12 mouse cellular contexts compared by ENCODE assay signal in genomic region chr2:131846132-131846710, GRCm38 (mm10). TPM values are rescaled to one million over a fixed set of nuclear protein-coding genes. Genes with fewer than 3 reads are reported as not detected.
DNase-seq lines count a peak whose midpoint lies in the region; ATAC-seq and TF ChIP-seq lines count a peak whose summit lies in the region.
"Had no signal": no experiment of that assay in that cellular context is flagged by ENCODE, and none has a peak within 500 bp of the region (broad histone marks: within the 10 kb centered on the region; RNA-seq: fewer than 3 reads in every experiment).

No protein-coding gene starts in this region.

- no peaks in the 10 kb centered on the region for H3K36me3 ChIP-seq in heart, embryonic 11.5 days (ENCODE audit: control insufficient read depth, insufficient read depth, low read length)
- H3K36me3 ChIP-seq in heart, postnatal 0 days (replicated peaks; ENCODE audit: control insufficient read depth, insufficient read depth, low read length): no peaks in the 10 kb centered on the region

- DNase-seq in heart, adult 18-20 months: peak; percentile 22 to 49
- DNase-seq in R1 (ENCODE audit: low read depth, low spot score): peak; percentile 81
- DNase-seq in heart, postnatal 0 days (ENCODE audit: low spot score): peak; percentile 21
- peak; percentile 21 to 33 for DNase-seq in lung, postnatal 4 days
- no peak for DNase-seq in thymus, postnatal 25 days
- DNase-seq in gastrocnemius, postnatal 25 days: no peak
- DNase-seq: kidney, postnatal 36 days had no signal

- ATAC-seq in heart, embryonic 11.5 days (replicated peaks; ENCODE audit: insufficient number of reproducible peaks, low FRiP score, low TSS enrichment): no peak
- peak; percentile 51 for ATAC-seq in heart, postnatal 0 days (ENCODE audit: insufficient read depth, low read depth)
- ATAC-seq in activated CD4-positive, CD25-positive, alpha-beta regulatory T cell, adult 4 months: no peak

- H3K4me3 ChIP-seq in heart, embryonic 11.5 days (ENCODE audit: low read depth, low read length): no peak overlapping the region
- H3K4me3 ChIP-seq in heart, postnatal 0 days (ENCODE audit: low read depth, low read length): no peak overlapping the region
- H3K4me3 ChIP-seq: heart, adult 2 months had no signal

- 58% methylated on average over 11 of the region's 11 CpGs for WGBS in heart, embryonic 11.5 days (ENCODE audit: insufficient replicate concordance)
- 35% methylated on average over 11 of the region's 11 CpGs for WGBS in heart, postnatal 0 days

- no peak overlapping the region; the same call in 1 of the 2 replicates for H3K4me2 ChIP-seq in heart, embryonic 11.5 days
- peak overlapping the region; percentile 28; the same call in 1 of the 2 replicates for H3K4me2 ChIP-seq in heart, postnatal 0 days (ENCODE audit: low read depth, low read length)

- peaks cover 23% of the 10 kb centered on the region for H3K4me1 ChIP-seq in heart, embryonic 11.5 days (ENCODE audit: control insufficient read depth, insufficient read depth, low read length)
- H3K4me1 ChIP-seq in heart, postnatal 0 days (ENCODE audit: control insufficient read depth, insufficient read depth): peaks cover 12% of the 10 kb centered on the region

- H3K27me3 ChIP-seq in heart, embryonic 11.5 days (ENCODE audit: control insufficient read depth, insufficient read depth, low read length): no peaks in the 10 kb centered on the region
- H3K27me3 ChIP-seq in heart, postnatal 0 days (ENCODE audit: control insufficient read depth, insufficient read depth, low read length): no peaks in the 10 kb centered on the region

- no peak overlapping the region for H3K27ac ChIP-seq in heart, embryonic 11.5 days (ENCODE audit: low read depth, low read length)
- peak overlapping the region; percentile 85 for H3K27ac ChIP-seq in heart, postnatal 0 days (ENCODE audit: low read depth)
- H3K27ac ChIP-seq: heart, adult 2 months had no signal

- no peak overlapping the region for H3K9ac ChIP-seq in heart, embryonic 11.5 days (ENCODE audit: low read depth, low read length)
- H3K9ac ChIP-seq in heart, postnatal 0 days (replicated peaks; ENCODE audit: low read depth, low read length): peak overlapping the region; percentile 23; the same call in 1 of the 2 replicates

- TF ChIP-seq CTCF in heart, postnatal 0 days (IDR thresholded peaks at IDR 0.05; ENCODE audit: low read depth): no peak

- H3K9me3 ChIP-seq in heart, embryonic 11.5 days (replicated peaks; ENCODE audit: control insufficient read depth, low read length): no peaks in the 10 kb centered on the region
- no peaks in the 10 kb centered on the region for H3K9me3 ChIP-seq in heart, postnatal 0 days (replicated peaks; ENCODE audit: control insufficient read depth, low read length)

- TF ChIP-seq EP300 in heart, postnatal 0 days (IDR thresholded peaks at IDR 0.05; ENCODE audit: low read depth): 0 out of 2 replicates have a peak, but pooled peaks have one; percentile 2

RNA-seq across cellular contexts. Expression of gene Erv3, which starts 13.3 kb away (rescaled TPM):
- not detected for total RNA-seq in heart, adult 18-20 months (2021)
- polyA plus RNA-seq in heart, embryonic 11.5 days (2014; fragmentation: Nextera tagmentation; extraction: Ambion mirVana): not detected in 2 replicates
- total RNA-seq in heart, postnatal 0 days (2014; rRNA removed; ENCODE audit: low replicate concordance): not detected in 2 replicates
- polyA plus RNA-seq in heart, postnatal 0 days (2015; fragmentation: Nextera tagmentation; extraction: Ambion mirVana): not detected in 2 replicates
- not detected for polyA plus RNA-seq in activated CD4-positive, CD25-positive, alpha-beta regulatory T cell, adult 4 months (2017; shearing (Covaris generic))
- total RNA-seq in gastrocnemius, postnatal 25 days (2021): not detected
- total RNA-seq: heart, adult 2 months had no signal
- polyA plus RNA-seq: C2C12; heart, adult 2 months; stomach, embryonic 16.5 days had no signal

Comparison
In these comparisons a context has a peak if more than half of its experiments do, and no peak if none do; other contexts are left out.
1. DNase-seq: peak in heart, adult 18-20 months (2 of 2), R1 (single experiment), heart, postnatal 0 days (single experiment) and lung, postnatal 4 days (2 of 2); none in thymus, postnatal 25 days (single experiment) and gastrocnemius, postnatal 25 days (single experiment).